23 mouse cellular contexts compared by ENCODE assay signal in the genomic region with DNA sequence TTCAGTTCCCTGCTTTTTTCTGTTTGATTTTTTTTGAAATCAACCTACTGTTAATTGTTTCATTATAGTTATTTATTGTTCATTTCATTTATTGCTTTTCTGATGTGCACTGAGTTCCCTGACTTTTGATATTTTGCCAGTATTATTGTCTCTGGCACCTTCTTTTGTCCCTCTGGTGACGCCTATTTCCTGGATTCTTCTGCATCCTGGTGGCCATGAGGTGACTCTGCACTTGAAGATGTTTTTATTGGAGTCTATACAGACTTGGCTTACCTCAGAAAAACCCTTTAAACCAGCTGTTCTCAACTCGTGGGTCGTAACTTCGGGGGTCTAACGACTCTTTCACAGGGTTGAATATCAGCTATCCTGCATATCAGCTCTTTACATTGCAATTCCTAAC. TPM values are rescaled to one million over a fixed set of nuclear protein-coding genes. Genes with fewer than 3 reads are reported as not detected.
DNase-seq lines count a peak whose midpoint lies in the region; ATAC-seq and TF ChIP-seq lines count a peak whose summit lies in the region.
"Had no signal": no experiment of that assay in that cellular context is flagged by ENCODE, and none has a peak within 500 bp of the region (broad histone marks: within the 10 kb centered on the region; RNA-seq: fewer than 3 reads in every experiment).

No protein-coding gene starts in this region.

- no peak overlapping the region for H3K4me2 ChIP-seq in forebrain, postnatal 0 days (ENCODE audit: low read depth)
- H3K4me2 ChIP-seq: limb, embryonic 13.5 days; liver, embryonic 15.5 days; midbrain, embryonic 11.5 days had no signal

- H3K4me3 ChIP-seq in forebrain, postnatal 0 days (ENCODE audit: low read depth, low read length) = no peak overlapping the region
- H3K4me3 ChIP-seq in forebrain, embryonic 10.5 days = no peak overlapping the region
- no peak overlapping the region for H3K4me3 ChIP-seq in layer of hippocampus, adult 2 months
- H3K4me3 ChIP-seq: erythroblast, embryonic 14.5 days; limb, embryonic 13.5 days; liver, embryonic 15.5 days had no signal

- peak; percentile 33 for DNase-seq in forebrain, postnatal 0 days
- DNase-seq in forebrain, embryonic 10.5 days (ENCODE audit: extremely low spot score, low spot score) = no peak
- DNase-seq in layer of hippocampus, adult 2 months (ENCODE audit: low spot score in 2 of 2) = no peak
- DNase-seq in layer of hippocampus, postnatal 36 days = no peak
- peak; percentile 19 for DNase-seq in 416B (ENCODE audit: low read depth)
- DNase-seq in brain, embryonic 14.5 days (ENCODE audit: low read depth) = peak; percentile 46
- no peak for DNase-seq in retina, postnatal 1 day
- no peak for DNase-seq in left cerebral cortex, adult 18-20 months (ENCODE audit: low spot score in 2 of 2)
- DNase-seq: adrenal gland, adult 2 months; cerebellum, adult 11 months; gastrocnemius, postnatal 14 days; lung, postnatal 4 days; thymus, adult 2 months had no signal

- no peaks in the 10 kb centered on the region for H3K9me3 ChIP-seq in forebrain, postnatal 0 days (ENCODE audit: low read length)
- no peaks in the 10 kb centered on the region for H3K9me3 ChIP-seq in forebrain, embryonic 10.5 days
- H3K9me3 ChIP-seq: limb, embryonic 13.5 days; liver, embryonic 15.5 days had no signal

- 58% methylated on average over 5 of the region's 5 CpGs for WGBS in forebrain, postnatal 0 days
- 72% methylated on average over 5 of the region's 5 CpGs for WGBS in forebrain, embryonic 10.5 days

- H3K36me3 ChIP-seq in forebrain, postnatal 0 days (ENCODE audit: insufficient read depth) = no peaks in the 10 kb centered on the region
- no peaks in the 10 kb centered on the region for H3K36me3 ChIP-seq in forebrain, embryonic 10.5 days (replicated peaks)
- H3K36me3 ChIP-seq: limb, embryonic 13.5 days; liver, embryonic 15.5 days had no signal

- no peak for TF ChIP-seq POLR2A in brain, embryonic 14.5 days (IDR thresholded peaks at IDR 0.05; ENCODE audit: borderline replicate concordance, extremely low read depth, insufficient read depth, insufficient read length, poor library complexity, severe bottlenecking)

- TF ChIP-seq CTCF in forebrain, postnatal 0 days (IDR thresholded peaks at IDR 0.05; ENCODE audit: low read depth) = peak; percentile 60
- TF ChIP-seq CTCF in layer of hippocampus, adult 2 months (conservative IDR thresholded peaks at IDR 0.05) = peak; percentile 64
- TF ChIP-seq CTCF in brain, embryonic 14.5 days (IDR thresholded peaks at IDR 0.05; ENCODE audit: borderline replicate concordance, extremely low read depth, insufficient read depth, insufficient read length) = peak; percentile 39; the same call in 1 of the 2 replicates

- no peaks in the 10 kb centered on the region for H3K27me3 ChIP-seq in forebrain, postnatal 0 days (ENCODE audit: insufficient read depth, low read length)
- H3K27me3 ChIP-seq in forebrain, embryonic 10.5 days (ENCODE audit: poor library complexity, severe bottlenecking) = no peaks in the 10 kb centered on the region
- H3K27me3 ChIP-seq: limb, embryonic 13.5 days; liver, embryonic 15.5 days had no signal

- H3K9ac ChIP-seq in forebrain, postnatal 0 days = no peak overlapping the region
- H3K9ac ChIP-seq: limb, embryonic 13.5 days; liver, embryonic 15.5 days had no signal

- ATAC-seq in forebrain, postnatal 0 days = peak; percentile 61; the same call in 1 of the 2 replicates

- H3K4me1 ChIP-seq in forebrain, postnatal 0 days (ENCODE audit: insufficient read depth) = no peaks in the 10 kb centered on the region
- no peaks in the 10 kb centered on the region for H3K4me1 ChIP-seq in forebrain, embryonic 10.5 days
- H3K4me1 ChIP-seq: limb, embryonic 13.5 days; liver, embryonic 15.5 days had no signal

- no peak overlapping the region for H3K27ac ChIP-seq in forebrain, postnatal 0 days (ENCODE audit: low read depth, low read length)
- no peak overlapping the region for H3K27ac ChIP-seq in forebrain, embryonic 10.5 days
- no peak overlapping the region for H3K27ac ChIP-seq in layer of hippocampus, adult 2 months
- H3K27ac ChIP-seq: limb, embryonic 13.5 days; liver, embryonic 15.5 days had no signal

RNA-seq across cellular contexts. Expression of gene Krt24, which starts 10.0 kb away (rescaled TPM):
- total RNA-seq in forebrain, postnatal 0 days (2014; rRNA removed) = 0.15 TPM in 1 of 2 replicates, not detected in the other
- 0.08 TPM in 2 replicates for polyA plus RNA-seq in forebrain, postnatal 0 days (2015; fragmentation: Nextera tagmentation; extraction: Ambion mirVana)
- polyA plus RNA-seq in forebrain, embryonic 10.5 days (2016; fragmentation: Nextera tagmentation; extraction: Ambion mirVana) = not detected in 2 replicates
- total RNA-seq in layer of hippocampus, adult 2 months (2021) = not detected
- not detected for total RNA-seq in layer of hippocampus, postnatal 36 days (2021)
- polyA plus RNA-seq in brain, embryonic 14.5 days (2012; rRNA removed) = 0.08 TPM in 1 of 2 replicates, not detected in the other
- not detected for total RNA-seq in left cerebral cortex, adult 18-20 months (2021)
- total RNA-seq: adrenal gland, adult 2 months; gastrocnemius, postnatal 14 days; heart, postnatal 10 days; layer of hippocampus, adult 18-20 months; left cerebral cortex, postnatal 10 days had no signal
- polyA plus RNA-seq: adrenal gland, adult 2 months; erythroblast, embryonic 14.5 days; kidney, embryonic 16.5 days; liver, embryonic 15.5 days; midbrain, embryonic 11.5 days had no signal

RNA-seq across cellular contexts. Expression of gene Krt25, which starts 27.7 kb away (rescaled TPM):
- not detected in 2 replicates for total RNA-seq in forebrain, postnatal 0 days (2014; rRNA removed)
- 0.11 and 0.24 TPM in 2 replicates for polyA plus RNA-seq in forebrain, postnatal 0 days (2015; fragmentation: Nextera tagmentation; extraction: Ambion mirVana)
- polyA plus RNA-seq in forebrain, embryonic 10.5 days (2016; fragmentation: Nextera tagmentation; extraction: Ambion mirVana) = not detected in 2 replicates
- not detected for total RNA-seq in layer of hippocampus, adult 2 months (2021)
- not detected for total RNA-seq in layer of hippocampus, postnatal 36 days (2021)
- polyA plus RNA-seq in brain, embryonic 14.5 days (2012; rRNA removed) = 0.04 and 0.05 TPM in 2 replicates
- total RNA-seq in left cerebral cortex, adult 18-20 months (2021) = not detected
- total RNA-seq: adrenal gland, adult 2 months; gastrocnemius, postnatal 14 days; heart, postnatal 10 days; layer of hippocampus, adult 18-20 months; left cerebral cortex, postnatal 10 days had no signal
- polyA plus RNA-seq: adrenal gland, adult 2 months; embryonic facial prominence, embryonic 11.5 days; erythroblast, embryonic 14.5 days; kidney, embryonic 16.5 days; limb, embryonic 13.5 days; liver, embryonic 15.5 days; midbrain, embryonic 11.5 days; stomach, embryonic 14.5 days had no signal

RNA-seq across cellular contexts. Expression of gene Krt26, which starts 42.7 kb away (rescaled TPM):
- total RNA-seq in forebrain, postnatal 0 days (2014; rRNA removed) = 0.14 TPM in 1 of 2 replicates, not detected in the other
- 0.12 and 0.15 TPM in 2 replicates for polyA plus RNA-seq in forebrain, postnatal 0 days (2015; fragmentation: Nextera tagmentation; extraction: Ambion mirVana)
- polyA plus RNA-seq in forebrain, embryonic 10.5 days (2016; fragmentation: Nextera tagmentation; extraction: Ambion mirVana) = not detected in 2 replicates
- total RNA-seq in layer of hippocampus, adult 2 months (2021) = not detected
- total RNA-seq in layer of hippocampus, postnatal 36 days (2021) = not detected
- 0.06 and 0.08 TPM in 2 replicates for polyA plus RNA-seq in brain, embryonic 14.5 days (2012; rRNA removed)
- not detected for total RNA-seq in left cerebral cortex, adult 18-20 months (2021)
- total RNA-seq: adrenal gland, adult 2 months; gastrocnemius, postnatal 14 days; heart, postnatal 10 days; layer of hippocampus, adult 18-20 months had no signal
- polyA plus RNA-seq: adrenal gland, adult 2 months; erythroblast, embryonic 14.5 days; kidney, embryonic 16.5 days; limb, embryonic 13.5 days; liver, embryonic 15.5 days; stomach, embryonic 14.5 days; thymus, adult 2 months had no signal

RNA-seq across cellular contexts. Expression of gene Krt222, which starts 51.2 kb away (rescaled TPM):
- 6.5 and 7.4 TPM in 2 replicates for total RNA-seq in forebrain, postnatal 0 days (2014; rRNA removed)
- 4.8 and 8.7 TPM in 2 replicates for polyA plus RNA-seq in forebrain, postnatal 0 days (2015; fragmentation: Nextera tagmentation; extraction: Ambion mirVana)
- 0.07 and 0.12 TPM in 2 replicates for polyA plus RNA-seq in forebrain, embryonic 10.5 days (2016; fragmentation: Nextera tagmentation; extraction: Ambion mirVana)
- total RNA-seq in layer of hippocampus, adult 2 months (2021) = 10 to 100 TPM; 24.8 to 29.5 TPM
- 10 to 100 TPM; 23.5 to 23.9 TPM for total RNA-seq in layer of hippocampus, postnatal 36 days (2021)
- 1.4 and 2.9 TPM in 2 replicates for polyA plus RNA-seq in brain, embryonic 14.5 days (2012; rRNA removed)
- total RNA-seq in left cerebral cortex, adult 18-20 months (2021) = 10 to 100 TPM; 28.3 to 32.0 TPM

RNA-seq across cellular contexts. Expression of gene Krt27, which starts 55.9 kb away (rescaled TPM):
- total RNA-seq in forebrain, postnatal 0 days (2014; rRNA removed) = 0.23 TPM in 1 of 2 replicates, not detected in the other
- polyA plus RNA-seq in forebrain, postnatal 0 days (2015; fragmentation: Nextera tagmentation; extraction: Ambion mirVana) = 0.10 TPM in 1 of 2 replicates, not detected in the other
- not detected in 2 replicates for polyA plus RNA-seq in forebrain, embryonic 10.5 days (2016; fragmentation: Nextera tagmentation; extraction: Ambion mirVana)
- not detected for total RNA-seq in layer of hippocampus, adult 2 months (2021)
- not detected for total RNA-seq in layer of hippocampus, postnatal 36 days (2021)
- polyA plus RNA-seq in brain, embryonic 14.5 days (2012; rRNA removed) = 0.05 TPM in 1 of 2 replicates, not detected in the other
- total RNA-seq in left cerebral cortex, adult 18-20 months (2021) = not detected
- total RNA-seq: adrenal gland, adult 2 months; gastrocnemius, postnatal 14 days; heart, postnatal 10 days; layer of hippocampus, adult 18-20 months; left cerebral cortex, postnatal 10 days had no signal
- polyA plus RNA-seq: adrenal gland, adult 2 months; erythroblast, embryonic 14.5 days; kidney, embryonic 16.5 days; limb, embryonic 13.5 days; liver, embryonic 15.5 days; midbrain, embryonic 11.5 days; stomach, embryonic 14.5 days had no signal

Comparison
In these comparisons a context has a peak if more than half of its experiments do, and no peak if none do; other contexts are left out.
1. DNase-seq: peak in forebrain, postnatal 0 days (single experiment), 416B (single experiment) and brain, embryonic 14.5 days (single experiment); none in forebrain, embryonic 10.5 days (single experiment), layer of hippocampus, adult 2 months (0 of 2), layer of hippocampus, postnatal 36 days (0 of 2), retina, postnatal 1 day (single experiment) and left cerebral cortex, adult 18-20 months (0 of 2).
2. Peak in every context shown above with its lines, with median percentiles within 50 percentile points of each other: CTCF ChIP-seq.